Mouse (Mus musculus): ENCODE measurements at regions not wholly inside any gene's neighbourhood (a gene's known extent, or its start where the extent isn't known, plus 50 kb on each side); places are given as distances from the start of the nearest gene placed in this dataset.

GRCm38 (mm10) chr12:106855520-106855919, 632.9 kb upstream of the 3110018I06Rik start:
- TF ChIP-seq MAFK (IDR thresholded peaks at IDR 0.05; ENCODE audit: insufficient read depth, low read depth, low read length) (no peak), HCFC1 (IDR thresholded peaks at IDR 0.05; ENCODE audit: borderline replicate concordance, insufficient read depth, low read length) (no peak), ZC3H11A (IDR thresholded peaks at IDR 0.05; ENCODE audit: borderline replicate concordance, low read depth, low read length) (no peak), CHD2 (IDR thresholded peaks at IDR 0.05; ENCODE audit: low read depth, low read length) (no peak), ZNF384 (IDR thresholded peaks at IDR 0.05; ENCODE audit: low read depth, low read length) (no peak)

Data from ES-E14 (cell line).